Mouse (Mus musculus) neural tube, embryonic 15.5 days (tissue): ENCODE results near the gene Abhd17c. TPM values are rescaled to one million over a fixed set of nuclear protein-coding genes. Genes with fewer than 3 reads are reported as not detected.
A peak's percentile ranks its signal among the peaks of the same experiment; 100 is the strongest.
"Not testable (repeated sequence)": the region's sequence is repeated elsewhere in the genome, so short reads cannot be mapped to it uniquely, and the experiment has no call there.

ENCODE experiments used
- ATAC-seq: fragments of 200-750 bp; cut with Nextera tagmentation; 2 replicates; pipeline ENCODE4 v1.8.0; 2017; ENCODE audit warnings: mild to moderate bottlenecking, moderate TSS enrichment, moderate library complexity; ENCODE audit not compliant: low FRiP score
- H3K27ac ChIP-seq: fragments of 300-500 bp; sonication (generic); replicated peaks from 2 replicates; pipeline ENCODE4 v1.5.1; 2015; ENCODE audit warnings: mild to moderate bottlenecking, inconsistent platforms
- H3K27me3 ChIP-seq: fragments of 300-500 bp; sonication (generic); replicated peaks from 2 replicates; pipeline ENCODE4 v1.6.1; 2015; ENCODE audit warnings: inconsistent platforms
- H3K36me3 ChIP-seq: fragments of 300-500 bp; sonication (generic); 2 replicates; pipeline ENCODE4 v1.6.1; 2015; ENCODE audit warnings: inconsistent platforms
- H3K4me1 ChIP-seq: fragments of 300-500 bp; sonication (generic); 2 replicates; pipeline ENCODE4 v1.6.1; 2015; ENCODE audit warnings: inconsistent platforms
- H3K4me2 ChIP-seq: fragments of 300-500 bp; sonication (generic); 2 replicates; pipeline ENCODE4 v1.6.1; 2015; ENCODE audit warnings: inconsistent platforms, mild to moderate bottlenecking, moderate library complexity
- H3K4me3 ChIP-seq: fragments of 300-500 bp; sonication (generic); replicated peaks from 2 replicates; pipeline ENCODE4 v1.5.1; 2015; ENCODE audit warnings: mild to moderate bottlenecking, inconsistent platforms
- H3K9ac ChIP-seq: fragments of 300-500 bp; sonication (generic); replicated peaks from 2 replicates; pipeline ENCODE4 v1.6.1; 2015; ENCODE audit warnings: mild to moderate bottlenecking, inconsistent platforms
- H3K9me3 ChIP-seq: fragments of 300-500 bp; sonication (generic); replicated peaks from 2 replicates; pipeline ENCODE4 v1.6.1; 2016; ENCODE audit warnings: inconsistent platforms
- WGBS: fragments of 180-500 bp; shearing (Covaris S2); methylation state at CpG from one replicate; pipeline ENCODE4 v1.1.7; 2015; ENCODE audit warnings: mixed read lengths; 5-methylcytosine and 5-hydroxymethylcytosine counted together
- polyA plus RNA-seq: library from polyadenylated mRNA; unstranded; fragments of >200 nt; fragmentation: Nextera tagmentation; extraction: Ambion mirVana; gene quantifications from 2 replicates; pipeline ENCODE4 v1.2.1, GENCODE M21; 2015

The Abhd17c gene
- polyA plus RNA-seq, 1 experiment from 2014 or later = 71.7 TPM

DNA sequence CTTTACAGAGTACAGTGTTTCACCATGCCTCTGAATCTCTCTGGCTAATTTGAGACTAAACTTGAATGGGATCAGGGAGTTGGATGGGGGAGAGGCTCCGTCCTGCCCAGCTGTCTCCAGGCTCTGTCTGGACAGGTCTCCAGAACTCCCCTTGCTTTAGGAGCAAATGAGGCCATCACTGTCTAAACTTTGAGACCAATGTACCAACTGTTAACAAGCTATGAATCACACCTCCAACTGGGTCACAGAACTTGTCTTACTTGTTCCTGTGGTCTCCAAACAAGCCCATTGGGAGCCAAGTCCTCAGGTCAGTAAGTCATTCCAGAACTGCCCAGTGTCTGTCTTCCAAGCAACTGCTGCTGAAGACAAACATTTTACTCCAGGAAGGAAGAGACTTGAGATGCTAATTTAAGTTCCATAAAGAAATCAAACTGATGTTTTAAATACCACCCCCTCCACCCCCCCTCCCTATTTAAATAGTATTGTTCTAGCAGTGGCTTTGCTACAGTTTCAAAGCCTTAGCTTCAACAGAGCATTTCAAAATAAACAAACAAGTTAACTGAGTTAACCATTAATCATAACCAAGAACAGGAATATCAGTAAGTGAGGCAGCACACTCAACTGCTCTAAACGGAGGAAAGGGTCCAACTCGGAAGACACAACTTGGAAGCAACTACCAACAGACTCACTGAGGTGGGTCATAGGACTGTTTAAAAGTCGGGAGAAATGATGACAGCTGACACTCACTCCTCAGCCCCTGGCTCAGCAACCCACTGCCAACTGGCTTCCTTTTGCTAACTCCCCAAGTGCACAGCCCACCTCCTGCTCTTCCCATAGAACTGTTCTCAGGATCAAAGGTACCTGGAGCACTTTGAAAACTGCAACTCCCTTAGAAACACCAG, 15.6 kb downstream of the Abhd17c start:
- H3K4me3 ChIP-seq = no peak overlapping the region
- no peaks in the 10 kb centered on the region for H3K27me3 ChIP-seq
- no peak for ATAC-seq
- WGBS = 65% methylated on average over 4 of the region's 4 CpGs
- H3K9ac ChIP-seq = no peak overlapping the region
- H3K36me3 ChIP-seq = no peaks in the 10 kb centered on the region
- no peak overlapping the region for H3K27ac ChIP-seq
- H3K4me2 ChIP-seq = no peak overlapping the region
- no peaks in the 10 kb centered on the region for H3K9me3 ChIP-seq
- H3K4me1 ChIP-seq = peaks cover 34% of the 10 kb centered on the region

GRCm38 (mm10) chr7:84132704-84133103, 19.0 kb downstream of the Abhd17c start:
- no peak for ATAC-seq
- Histone ChIP-seq H3K36me3 (no peaks in the 10 kb centered on the region), H3K27ac (no peak overlapping the region), H3K4me1 (peaks cover 27% of the 10 kb centered on the region), H3K4me3 (no peak overlapping the region), H3K4me2 (no peak overlapping the region), H3K9ac (no peak overlapping the region), H3K27me3 (no peaks in the 10 kb centered on the region), H3K9me3 (no peaks in the 10 kb centered on the region)
- 70% methylated on average over 1 of the region's 1 CpGs for WGBS

- no peak for ATAC-seq
- Histone ChIP-seq H3K4me1 (peaks cover 23% of the 10 kb centered on the region; the same call in 1 of the 2 replicates), H3K9me3 (no peaks in the 10 kb centered on the region), H3K36me3 (no peaks in the 10 kb centered on the region), H3K27me3 (no peaks in the 10 kb centered on the region), H3K27ac (no peak overlapping the region), H3K4me3 (no peak overlapping the region), H3K4me2 (no peak overlapping the region), H3K9ac (no peak overlapping the region)
- 94% methylated on average over 4 of the region's 4 CpGs for WGBS
Observed at GRCm38 (mm10) chr7:84131736-84132135, 20.0 kb downstream of the Abhd17c start.

GRCm38 (mm10) chr7:84128661-84129060, 23.0 kb downstream of the Abhd17c start:
- Histone ChIP-seq H3K27ac (no peak overlapping the region), H3K4me2 (no peak overlapping the region), H3K4me1 (0 out of 2 replicates have a peak, but pooled peaks cover 13% of the 10 kb centered on the region), H3K4me3 (no peak overlapping the region), H3K9me3 (no peaks in the 10 kb centered on the region), H3K27me3 (no peaks in the 10 kb centered on the region), H3K9ac (no peak overlapping the region), H3K36me3 (no peaks in the 10 kb centered on the region)
- WGBS = 83% methylated on average over 8 of the region's 8 CpGs
- ATAC-seq = 0 out of 2 replicates have a peak, but pooled peaks have one; percentile 32

DNA sequence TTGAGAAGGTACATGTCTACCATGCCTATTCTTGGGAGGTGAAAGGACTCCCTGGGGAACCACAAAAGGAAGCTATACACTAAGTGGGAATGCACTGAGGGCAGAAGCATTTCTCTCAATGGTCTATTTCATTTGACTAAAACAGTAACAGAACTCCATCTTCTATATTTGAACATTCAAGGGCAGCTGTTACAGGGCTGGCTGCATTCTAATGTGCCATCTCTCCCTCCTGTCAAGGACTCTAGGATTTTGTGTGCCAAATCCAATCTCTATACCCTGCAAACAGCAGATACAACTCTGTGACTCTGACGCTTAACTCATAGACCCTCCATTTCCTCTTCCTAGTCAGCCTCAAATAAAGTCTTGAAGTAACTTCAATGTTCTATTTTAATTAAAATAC, 26.0 kb downstream of the Abhd17c start:
- ATAC-seq = no peak
- 90% methylated on average over 1 of the region's 1 CpGs for WGBS

DNA sequence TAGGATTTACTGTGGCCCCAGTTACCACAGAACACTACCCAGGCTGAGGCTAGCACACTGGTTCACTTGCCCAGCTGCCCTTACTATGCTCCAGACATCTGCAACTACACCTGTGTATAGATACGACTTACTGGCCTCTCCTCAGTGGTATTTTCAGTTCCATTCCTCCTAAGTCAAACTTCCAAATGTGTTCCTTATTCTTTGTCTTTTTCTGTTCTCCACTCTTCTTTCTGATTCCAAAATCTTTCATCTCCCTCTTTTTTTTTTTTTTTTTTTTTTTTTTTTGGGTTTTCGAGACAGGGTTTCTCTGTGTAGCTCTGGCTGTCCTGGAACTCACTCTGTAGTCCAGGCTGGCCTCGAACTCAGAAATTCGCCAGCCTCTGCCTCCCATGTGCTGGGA, 28.0 kb downstream of the Abhd17c start:
- H3K27ac ChIP-seq, H3K27me3 ChIP-seq, H3K9me3 ChIP-seq, H3K4me3 ChIP-seq, H3K9ac ChIP-seq, ATAC-seq, H3K36me3 ChIP-seq, H3K4me2 ChIP-seq: not testable (repeated sequence)
- WGBS = 96% methylated on average over 4 of the region's 4 CpGs
- H3K4me1 ChIP-seq = peaks cover 23% of the 10 kb centered on the region

More for the DNA sequence above, 26.0 kb downstream of the Abhd17c start:
- H3K4me1 ChIP-seq = 0 out of 2 replicates have a peak, but pooled peaks cover 9% of the 10 kb centered on the region
- no peaks in the 10 kb centered on the region for H3K27me3 ChIP-seq
- no peak overlapping the region for H3K27ac ChIP-seq
- no peak overlapping the region for H3K9ac ChIP-seq
- H3K4me3 ChIP-seq = no peak overlapping the region
- no peak overlapping the region for H3K4me2 ChIP-seq
- H3K9me3 ChIP-seq = no peaks in the 10 kb centered on the region
- H3K36me3 ChIP-seq = no peaks in the 10 kb centered on the region

DNA sequence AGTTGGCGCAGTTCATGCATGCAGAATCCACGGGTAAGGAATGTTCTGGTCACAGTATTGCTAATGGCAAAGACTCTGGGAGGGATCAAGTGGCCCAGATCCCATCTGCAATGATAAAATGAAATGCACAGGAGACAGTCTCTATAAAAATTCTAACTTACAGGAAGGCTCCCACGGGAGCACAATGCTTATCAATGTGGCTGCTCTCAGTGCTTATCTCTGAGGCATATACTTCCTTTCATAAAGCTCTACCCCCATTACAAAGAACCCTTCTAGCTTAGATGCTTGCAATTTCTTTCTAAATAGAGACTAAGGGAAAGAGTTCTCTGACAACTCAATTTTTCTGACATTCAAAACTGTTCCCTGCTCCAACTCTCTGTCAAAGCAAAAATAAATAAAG, 29.9 kb downstream of the Abhd17c start:
- Histone ChIP-seq H3K9ac (no peak overlapping the region), H3K4me2 (no peak overlapping the region), H3K36me3 (no peaks in the 10 kb centered on the region), H3K9me3 (no peaks in the 10 kb centered on the region), H3K27me3 (no peaks in the 10 kb centered on the region), H3K4me1 (peaks cover 32% of the 10 kb centered on the region), H3K27ac (no peak overlapping the region), H3K4me3 (no peak overlapping the region)
- ATAC-seq = no peak
- WGBS = 77% methylated on average over 3 of the region's 3 CpGs

DNA sequence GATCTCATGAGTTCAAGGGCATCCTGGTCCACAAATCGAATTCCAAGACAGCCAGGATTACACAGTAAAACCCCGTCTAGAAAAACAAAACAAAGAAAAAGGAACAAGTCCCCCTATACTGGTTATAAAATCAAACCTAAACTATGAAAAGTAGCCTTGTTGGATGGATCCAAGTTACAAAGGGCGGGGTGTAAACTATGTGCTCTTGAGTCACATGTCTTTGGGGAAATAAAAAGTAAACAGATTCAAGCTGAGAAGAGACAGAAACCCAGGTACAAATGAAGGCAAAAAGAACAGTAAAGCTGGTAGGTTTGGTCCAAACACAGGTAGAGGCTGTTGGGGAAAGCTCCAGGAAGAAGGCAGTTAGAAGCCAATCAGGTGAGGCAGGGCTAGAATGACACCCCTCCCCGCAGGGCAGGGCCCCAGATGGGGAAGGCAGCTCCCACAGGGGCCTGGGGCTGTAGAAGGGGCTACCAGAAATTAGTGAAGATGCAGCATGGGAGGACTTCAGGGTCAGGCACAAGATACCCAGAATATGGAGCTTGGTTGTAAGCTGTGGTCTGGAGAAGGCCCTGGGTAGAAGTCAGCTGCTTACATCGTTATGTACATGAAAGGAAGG, 31.4 kb downstream of the Abhd17c start:
- Histone ChIP-seq H3K9ac (no peak overlapping the region), H3K9me3 (no peaks in the 10 kb centered on the region), H3K36me3 (no peaks in the 10 kb centered on the region), H3K4me3 (no peak overlapping the region), H3K4me2 (no peak overlapping the region), H3K4me1 (peaks cover 43% of the 10 kb centered on the region), H3K27ac (no peak overlapping the region), H3K27me3 (no peaks in the 10 kb centered on the region)
- 61% methylated on average over 5 of the region's 5 CpGs for WGBS
- ATAC-seq = no peak

GRCm38 (mm10) chr7:84119216-84120105, 32.2 kb downstream of the Abhd17c start:
- no peak overlapping the region for H3K4me2 ChIP-seq
- peaks cover 43% of the 10 kb centered on the region for H3K4me1 ChIP-seq
- WGBS = 29% methylated on average over 12 of the region's 12 CpGs
- no peak overlapping the region for H3K9ac ChIP-seq
- no peaks in the 10 kb centered on the region for H3K27me3 ChIP-seq
- no peak overlapping the region; the same call in 1 of the 2 replicates for H3K27ac ChIP-seq
- no peak overlapping the region for H3K4me3 ChIP-seq
- no peaks in the 10 kb centered on the region for H3K36me3 ChIP-seq
- ATAC-seq = 0 out of 2 replicates have a peak, but pooled peaks have one; percentile 30
- no peaks in the 10 kb centered on the region for H3K9me3 ChIP-seq

GRCm38 (mm10) chr7:84117543-84118122, 34.1 kb downstream of the Abhd17c start:
- H3K9me3 ChIP-seq = no peaks in the 10 kb centered on the region
- H3K9ac ChIP-seq = no peak overlapping the region
- WGBS = 85% methylated on average over 6 of the region's 6 CpGs
- H3K27me3 ChIP-seq = no peaks in the 10 kb centered on the region
- H3K27ac ChIP-seq = no peak overlapping the region
- ATAC-seq = no peak
- H3K4me3 ChIP-seq = no peak overlapping the region
- H3K4me2 ChIP-seq = no peak overlapping the region
- peaks cover 6% of the 10 kb centered on the region; the same call in 1 of the 2 replicates for H3K36me3 ChIP-seq
- peaks cover 60% of the 10 kb centered on the region for H3K4me1 ChIP-seq
